Mouse (Mus musculus) adrenal gland, adult 18-20 months (tissue): ENCODE results near the gene Meis2. TPM values are rescaled to one million over a fixed set of nuclear protein-coding genes. Genes with fewer than 3 reads are reported as not detected.

Experiments
- DNase-seq, 2 experiments: peaks; one replicate each; pipeline ENCODE4 v3.0.0; 2021 to 2022; ENCODE audit warnings: low spot score in 2 of 2
- total RNA-seq, 2 experiments: library from RNA; stranded (reverse); gene quantifications; 1 replicate in 1 of 2; 2 replicates in 1 of 2; pipeline ENCODE4 v1.2.3; 2021

The Meis2 gene
- total RNA-seq, 2 experiments from 2014 or later, result 216 to 279 TPM

DNA sequence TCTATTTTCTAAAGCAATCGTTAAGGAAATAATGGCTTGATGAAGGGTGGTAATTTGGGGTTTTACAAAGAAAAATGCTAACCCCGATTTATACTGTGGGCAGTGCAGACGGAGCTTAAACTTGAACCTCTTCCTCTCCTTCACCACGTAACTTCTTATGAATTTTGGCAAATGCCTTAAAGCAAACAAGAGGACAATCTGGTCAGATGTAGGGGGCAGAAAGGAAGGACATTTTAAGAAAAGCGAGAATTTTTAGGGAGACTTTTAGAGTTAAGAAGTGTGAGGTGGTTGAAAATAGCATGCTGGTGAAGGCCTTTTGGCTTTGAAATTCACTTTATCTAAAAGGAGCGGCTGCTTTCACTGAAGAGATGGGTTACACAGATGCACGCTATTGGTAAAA, 3.3 kb upstream of the Meis2 start:
- DNase-seq, result no peak

DNA sequence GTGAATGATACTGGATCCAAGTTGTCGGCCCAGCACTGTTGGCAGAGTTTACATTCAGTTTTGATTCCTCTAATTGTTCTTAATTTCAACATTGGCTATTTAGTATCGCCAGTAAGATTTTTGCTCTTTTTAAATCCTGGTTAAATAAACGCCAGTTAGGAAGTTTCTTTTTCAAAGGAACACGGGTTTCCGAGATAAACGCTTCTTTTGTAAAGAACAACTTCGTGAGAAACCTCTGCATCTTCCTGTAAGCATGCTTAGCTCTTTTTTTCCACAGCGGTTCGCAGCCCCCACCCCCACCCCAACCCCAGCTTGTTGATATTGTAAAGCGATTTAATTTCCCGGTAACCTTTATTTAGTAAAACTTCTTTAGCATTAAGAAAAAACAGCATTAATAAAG, 2.8 kb upstream of the Meis2 start:
- DNase-seq, result no peak

DNA sequence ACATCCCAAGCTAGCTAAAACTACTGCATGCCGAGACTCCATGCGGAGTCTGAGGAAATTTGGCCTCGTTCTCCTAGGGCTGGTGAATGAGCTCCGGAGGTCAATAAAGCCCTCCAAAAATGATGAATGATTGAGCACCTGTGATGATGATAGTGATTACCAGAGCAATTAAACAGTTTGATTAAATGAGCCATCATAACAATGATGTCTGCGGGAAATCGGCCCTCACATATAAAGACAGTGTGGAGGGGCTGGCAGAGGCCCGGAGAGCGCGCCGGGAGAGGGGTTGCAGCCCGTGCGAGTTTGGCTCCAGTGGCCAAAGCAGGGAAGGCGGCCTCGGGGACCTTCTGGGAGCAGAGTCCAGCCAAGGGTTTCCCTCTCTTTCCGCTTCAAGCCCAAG, 2.1 kb upstream of the Meis2 start:
- DNase-seq, result no peak

DNA sequence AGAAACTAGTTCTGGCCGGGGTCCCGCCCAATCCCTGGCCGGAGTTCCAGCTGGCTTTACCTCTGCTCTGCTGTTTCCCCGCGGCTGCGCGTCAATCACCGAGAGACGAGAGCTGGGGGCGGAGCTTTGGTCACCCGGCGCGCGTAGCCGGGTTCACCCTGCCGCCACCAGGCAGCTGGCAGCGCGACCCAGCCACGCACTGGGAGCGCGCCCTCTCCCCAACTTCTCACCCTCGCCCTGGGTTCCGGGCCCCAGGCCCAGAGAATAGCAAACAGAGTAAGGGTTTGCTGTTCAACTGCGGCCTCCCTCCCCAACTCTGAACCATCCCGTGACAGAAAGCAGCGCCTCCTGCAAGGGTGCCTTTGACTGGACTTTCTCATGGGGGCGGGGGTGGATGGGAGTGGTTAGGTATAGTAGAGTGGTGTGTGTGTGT, 1.4 kb upstream of the Meis2 start:
- peak; percentile 83 to 89 for DNase-seq

DNA sequence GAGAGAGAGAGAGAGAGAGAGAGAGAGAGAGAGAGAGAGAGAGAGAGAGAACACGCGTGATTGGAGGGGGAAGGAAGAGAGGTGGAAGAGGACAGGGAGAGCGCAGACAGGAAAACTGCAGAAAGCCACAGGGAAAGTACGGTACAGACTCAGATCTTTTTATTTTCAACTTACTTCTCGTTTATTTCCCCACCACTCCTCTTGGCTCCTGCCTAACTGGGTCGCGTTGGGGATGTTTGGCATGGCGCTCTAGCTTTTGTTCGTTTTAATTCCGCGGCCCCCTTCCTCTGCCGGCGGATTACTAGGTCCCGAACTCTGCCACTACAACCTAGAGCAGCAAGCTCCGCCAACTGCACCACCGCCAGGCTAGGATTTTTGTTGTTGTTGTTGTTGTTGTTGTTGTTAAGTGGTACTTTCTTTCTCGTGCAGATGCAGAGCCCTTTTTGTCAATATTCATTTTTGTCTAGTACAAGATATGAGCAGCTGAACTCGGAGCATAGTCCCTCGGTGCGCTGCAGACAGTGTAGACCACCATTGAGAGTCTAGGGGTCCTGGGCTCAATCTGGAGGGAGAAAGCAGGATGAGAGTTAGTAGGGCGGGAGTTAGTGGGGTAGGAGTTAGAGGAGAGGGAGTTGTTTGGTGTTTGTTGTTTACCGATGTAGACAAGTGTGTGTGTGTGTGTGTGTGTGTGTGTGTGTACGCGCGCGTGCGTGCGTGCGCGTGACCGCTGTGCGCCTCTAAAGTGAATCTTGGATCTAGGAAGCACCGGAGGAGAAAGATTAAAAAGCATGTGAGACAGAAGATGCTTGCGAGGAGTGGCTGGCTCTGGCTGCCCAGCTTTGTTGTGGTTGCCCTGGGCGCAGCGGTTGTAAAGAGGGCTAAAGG, 660 bp upstream of the Meis2 start:
- DNase-seq, result no peak

DNA sequence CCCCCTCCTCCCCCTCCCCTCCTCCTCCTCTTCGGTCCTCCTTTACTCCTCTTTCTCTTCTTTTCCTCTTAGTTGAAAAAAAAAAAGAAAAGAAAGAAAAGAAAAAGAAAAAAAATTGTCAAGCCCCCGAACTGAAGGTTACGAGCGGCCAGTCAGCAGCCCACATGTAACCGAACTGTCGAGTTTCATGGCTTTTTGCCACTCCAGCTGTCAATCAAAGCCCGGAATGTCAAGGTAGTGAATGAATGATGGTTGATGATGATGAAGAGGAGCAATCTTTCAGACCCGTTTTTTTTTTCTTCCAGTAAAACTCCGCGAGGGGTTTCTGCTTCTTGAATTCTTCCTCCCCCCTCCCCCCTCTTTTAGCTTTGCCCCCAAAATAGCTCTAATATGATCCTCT, 582 bp downstream of the Meis2 start:
- no peak for DNase-seq

DNA sequence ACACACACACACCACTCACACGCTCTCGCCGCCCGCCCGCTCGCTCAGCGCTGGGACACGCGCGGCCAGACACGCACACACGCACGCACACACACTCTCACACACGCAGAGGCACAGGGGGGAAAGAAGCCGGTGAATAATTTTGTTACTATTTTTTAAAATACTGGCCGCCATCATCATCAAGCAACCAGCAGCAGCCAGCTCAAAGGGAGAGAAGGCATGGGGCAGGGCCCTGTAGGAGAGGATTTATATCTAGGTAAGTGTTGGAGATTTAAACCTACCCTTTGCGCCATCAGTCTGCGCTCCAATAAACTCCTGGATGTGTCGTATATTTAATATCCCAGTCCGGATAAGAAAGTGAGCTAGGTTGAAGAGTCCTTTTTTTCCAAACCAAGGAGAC, 1.1 kb downstream of the Meis2 start:
- DNase-seq, result no peak

DNA sequence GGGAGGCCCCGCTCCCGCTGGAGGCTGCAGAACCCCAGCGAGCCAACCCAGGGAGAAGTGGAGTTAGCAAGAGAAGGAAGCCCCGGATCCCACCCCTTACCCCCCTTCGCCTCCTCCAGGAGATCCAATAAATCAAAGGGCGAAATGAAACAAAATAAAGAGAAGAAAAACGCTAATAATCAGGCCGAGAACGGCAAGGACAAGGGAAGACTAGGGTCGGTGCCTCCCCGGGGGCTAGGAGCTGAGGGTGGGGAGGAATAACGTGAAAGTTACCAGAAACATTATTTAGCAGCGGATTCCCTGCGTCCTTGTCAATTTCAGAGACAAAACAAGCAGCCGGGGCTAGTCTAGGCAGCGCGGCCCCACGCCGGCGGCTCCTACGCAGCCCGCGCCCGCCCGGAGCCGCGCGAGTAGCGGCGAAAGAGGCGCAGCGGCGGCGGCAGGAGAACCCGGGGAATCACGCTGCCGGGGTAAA, 1.8 kb downstream of the Meis2 start:
- DNase-seq, result no peak

DNA sequence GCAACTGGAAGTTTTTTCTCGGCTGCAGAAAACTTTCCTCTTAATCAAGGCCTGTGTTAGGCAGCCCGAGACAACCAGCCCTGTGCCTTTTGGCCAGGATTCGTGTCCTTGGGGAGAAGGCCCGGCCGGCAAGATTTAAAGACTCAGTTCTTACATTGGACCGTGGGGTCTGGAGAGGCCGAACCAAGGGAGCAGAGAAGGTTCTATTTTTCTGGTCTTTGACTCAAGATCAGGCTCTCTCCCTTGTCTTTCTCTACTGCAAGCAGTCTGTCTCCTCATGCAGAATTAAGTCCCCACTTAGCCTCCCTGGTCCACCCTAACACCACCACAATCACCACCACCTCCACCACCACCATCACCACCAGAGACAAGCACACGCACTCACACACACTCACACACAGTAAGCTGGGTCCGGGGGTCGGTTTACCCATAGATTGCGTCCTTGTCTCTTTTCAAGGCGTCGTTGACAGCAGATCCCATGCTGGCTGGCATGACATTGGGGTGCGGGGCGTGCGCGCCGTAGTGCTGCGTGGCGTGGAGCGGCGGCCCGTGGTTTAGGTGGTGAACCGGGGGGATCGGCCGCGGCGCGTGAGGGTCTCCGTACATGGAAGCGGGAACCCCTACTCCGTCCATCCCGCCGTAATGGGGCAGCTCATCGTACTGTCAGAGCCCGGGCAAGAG, 2.7 kb downstream of the Meis2 start:
- no peak for DNase-seq

DNA sequence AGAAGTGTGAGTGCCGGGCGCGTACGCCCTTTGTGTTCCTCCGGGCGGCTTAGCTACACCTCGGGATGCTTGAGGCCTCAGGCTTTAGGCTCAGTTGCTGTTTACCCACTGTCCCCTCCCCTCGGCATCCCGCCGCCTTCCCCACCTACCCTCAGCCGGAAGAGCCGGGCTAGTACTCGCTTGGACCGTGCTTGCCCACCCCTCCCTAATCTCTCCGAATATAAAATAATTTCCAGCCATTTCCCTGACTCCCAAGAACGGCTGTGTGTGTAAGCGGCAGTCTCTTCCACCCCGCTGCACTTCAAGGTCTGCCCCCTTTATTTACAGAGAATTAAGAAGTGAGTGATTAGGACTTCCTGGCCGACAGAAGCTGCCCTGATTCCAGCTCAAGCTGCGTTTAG, 3.4 kb downstream of the Meis2 start:
- DNase-seq, result no peak

DNA sequence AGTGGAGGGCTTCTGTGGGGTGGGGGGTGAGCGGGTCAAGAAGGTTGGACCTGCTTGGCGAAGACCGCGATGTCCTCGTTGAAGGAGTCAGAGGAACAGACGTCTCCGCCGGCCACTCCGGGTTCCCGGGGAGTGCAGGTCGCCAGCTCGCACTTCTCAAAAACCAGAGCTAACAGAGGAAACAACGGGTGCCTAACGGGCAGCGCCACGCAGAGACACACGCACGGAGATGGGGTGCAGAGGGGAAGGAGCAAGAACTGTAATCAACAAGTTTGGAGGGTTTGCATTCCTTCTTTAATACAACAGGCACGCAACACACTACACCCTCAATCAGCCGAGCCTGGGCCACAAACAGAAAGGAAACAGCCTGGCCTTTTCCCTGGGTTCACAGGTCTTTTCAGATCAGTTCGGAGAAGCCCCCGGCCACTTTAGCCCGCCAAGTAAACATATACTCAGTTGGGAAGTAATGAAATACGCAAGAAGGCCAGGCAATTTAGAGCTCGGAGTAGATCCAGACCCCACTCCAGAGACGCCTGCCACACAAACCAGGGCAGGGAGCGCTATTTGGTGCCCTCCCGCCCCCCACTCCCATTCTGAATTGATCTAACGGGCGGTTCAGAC, 4.1 kb downstream of the Meis2 start:
- DNase-seq, result no peak

DNA sequence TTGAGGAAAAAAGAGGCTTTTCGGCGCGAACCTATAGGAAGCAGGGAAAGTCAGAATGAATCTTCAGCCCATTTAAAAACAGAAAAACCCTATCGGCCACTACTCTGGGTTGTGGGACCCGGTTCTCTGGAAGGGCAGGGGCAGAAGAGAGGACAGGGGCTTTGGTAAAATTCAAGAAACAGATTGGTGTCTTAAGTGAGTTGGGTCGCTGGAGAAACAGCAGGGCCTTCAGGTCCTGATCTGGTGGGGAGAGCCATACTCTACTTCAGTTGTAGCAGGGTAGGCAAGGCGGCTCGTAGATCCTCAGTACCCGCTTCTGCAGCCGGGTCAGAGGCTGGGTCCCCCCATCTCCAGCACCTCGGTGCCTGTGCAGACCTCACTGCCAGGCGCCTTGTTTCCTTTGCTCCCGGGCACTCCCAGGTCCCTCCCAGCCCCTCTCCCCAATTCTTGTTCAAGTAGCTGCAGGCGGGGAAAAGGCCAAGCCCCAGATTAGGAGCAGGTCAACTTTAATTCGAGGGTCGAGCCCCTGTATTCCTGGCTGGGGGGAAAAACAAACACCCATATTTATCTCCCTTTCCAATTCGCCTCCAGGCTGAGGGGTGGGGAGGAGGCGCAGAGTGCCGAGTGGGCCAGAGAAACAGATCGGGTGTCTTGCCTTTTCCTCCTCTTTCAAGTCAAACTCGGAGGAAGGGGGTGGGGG, 4.8 kb downstream of the Meis2 start:
- no peak for DNase-seq

DNA sequence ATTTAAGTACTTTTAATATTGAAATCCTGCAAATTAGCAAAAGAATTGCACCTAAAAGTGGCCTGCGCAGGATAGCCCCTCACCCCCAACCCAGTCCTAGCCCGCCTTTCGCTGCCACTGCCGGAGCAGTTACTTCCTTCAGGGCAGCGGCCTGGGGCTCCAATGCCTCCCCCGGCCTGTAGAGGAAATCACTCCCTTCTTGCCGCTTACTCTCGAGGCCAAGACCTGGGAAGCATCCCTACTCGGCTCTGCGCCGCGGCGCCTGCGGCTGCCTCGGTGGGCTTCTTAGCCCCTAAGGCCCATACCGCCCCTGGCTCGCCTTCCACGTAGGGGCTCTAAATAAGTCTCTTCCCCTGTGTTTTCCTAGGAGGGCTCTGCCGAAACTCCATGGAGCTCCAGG, 5.4 kb downstream of the Meis2 start:
- DNase-seq, result no peak

DNA sequence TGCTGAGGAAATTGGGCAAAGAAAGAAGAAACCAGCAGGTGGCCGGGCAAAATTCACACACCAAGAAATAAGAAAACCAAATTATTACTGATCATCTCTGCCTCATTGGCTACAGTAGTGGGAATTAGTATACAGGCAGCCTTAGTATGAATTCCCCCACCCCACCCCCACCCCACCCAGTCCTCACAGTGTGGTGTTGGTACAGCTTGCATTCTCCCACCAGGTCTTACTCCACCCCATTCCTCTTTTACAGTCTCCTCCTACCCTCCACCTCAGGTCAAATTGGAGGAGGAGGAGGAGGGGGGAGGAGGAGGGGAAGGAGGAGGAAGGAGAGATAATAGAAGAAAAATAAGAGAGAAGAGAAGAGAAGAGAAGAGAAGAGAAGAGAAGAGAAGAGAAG, 6.0 kb downstream of the Meis2 start:
- no peak for DNase-seq

DNA sequence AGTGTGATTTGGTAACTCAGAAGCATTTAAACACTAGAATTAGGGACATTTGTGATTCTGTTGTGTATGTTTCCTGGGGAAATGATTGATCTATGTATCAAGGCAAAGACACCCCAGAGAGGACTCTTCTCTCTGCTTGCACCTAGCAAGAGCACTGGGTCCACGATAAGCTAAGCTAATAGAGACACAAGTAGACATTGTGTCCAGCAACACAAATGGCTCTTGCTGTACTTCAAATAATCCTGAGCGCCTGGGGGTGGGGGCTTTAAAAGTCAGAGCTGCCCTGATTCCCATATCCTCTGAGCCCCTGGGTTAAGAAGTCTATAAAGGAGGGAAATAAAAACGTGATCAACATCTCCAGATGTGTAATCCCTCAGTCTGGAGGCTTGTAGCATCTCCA, 6.6 kb downstream of the Meis2 start:
- no peak for DNase-seq

DNA sequence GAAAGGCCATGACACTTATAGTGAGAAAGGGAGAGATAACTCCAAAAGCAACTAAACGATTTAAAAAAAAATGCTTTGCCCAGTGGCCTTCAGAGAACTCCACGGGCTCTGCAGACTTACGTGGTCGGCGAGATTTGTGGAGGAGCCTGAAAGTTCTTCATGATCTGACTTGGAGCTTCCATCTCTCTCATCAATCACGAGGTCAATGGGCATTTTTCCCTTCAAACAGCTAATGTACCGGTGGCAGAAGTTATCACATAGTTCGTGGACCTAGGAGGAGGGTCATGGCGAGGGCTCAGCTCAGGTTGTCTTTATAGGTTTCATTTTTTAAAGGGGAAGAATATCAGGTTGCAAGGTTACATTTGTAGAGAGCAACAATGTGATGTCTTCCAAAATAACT, 7.1 kb downstream of the Meis2 start:
- DNase-seq, result no peak

DNA sequence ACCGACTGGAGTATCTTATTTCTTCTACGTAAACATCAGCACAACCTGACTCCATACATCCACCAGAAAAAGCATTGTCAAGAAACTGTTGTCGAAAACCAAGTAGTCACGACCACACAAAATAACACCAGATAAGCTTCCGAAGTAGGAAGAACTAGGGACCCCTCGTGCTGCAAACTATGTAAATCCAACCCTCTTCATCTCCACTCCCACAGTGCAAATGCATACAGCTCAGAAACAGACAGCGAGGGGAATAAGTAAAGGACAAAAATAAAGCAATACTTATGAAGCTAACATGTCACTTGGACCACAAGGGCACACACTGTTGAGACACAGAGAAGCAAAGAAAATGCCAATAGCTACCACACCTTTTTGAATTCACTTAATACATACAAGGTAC, 8.8 kb downstream of the Meis2 start:
- DNase-seq, result no peak

DNA sequence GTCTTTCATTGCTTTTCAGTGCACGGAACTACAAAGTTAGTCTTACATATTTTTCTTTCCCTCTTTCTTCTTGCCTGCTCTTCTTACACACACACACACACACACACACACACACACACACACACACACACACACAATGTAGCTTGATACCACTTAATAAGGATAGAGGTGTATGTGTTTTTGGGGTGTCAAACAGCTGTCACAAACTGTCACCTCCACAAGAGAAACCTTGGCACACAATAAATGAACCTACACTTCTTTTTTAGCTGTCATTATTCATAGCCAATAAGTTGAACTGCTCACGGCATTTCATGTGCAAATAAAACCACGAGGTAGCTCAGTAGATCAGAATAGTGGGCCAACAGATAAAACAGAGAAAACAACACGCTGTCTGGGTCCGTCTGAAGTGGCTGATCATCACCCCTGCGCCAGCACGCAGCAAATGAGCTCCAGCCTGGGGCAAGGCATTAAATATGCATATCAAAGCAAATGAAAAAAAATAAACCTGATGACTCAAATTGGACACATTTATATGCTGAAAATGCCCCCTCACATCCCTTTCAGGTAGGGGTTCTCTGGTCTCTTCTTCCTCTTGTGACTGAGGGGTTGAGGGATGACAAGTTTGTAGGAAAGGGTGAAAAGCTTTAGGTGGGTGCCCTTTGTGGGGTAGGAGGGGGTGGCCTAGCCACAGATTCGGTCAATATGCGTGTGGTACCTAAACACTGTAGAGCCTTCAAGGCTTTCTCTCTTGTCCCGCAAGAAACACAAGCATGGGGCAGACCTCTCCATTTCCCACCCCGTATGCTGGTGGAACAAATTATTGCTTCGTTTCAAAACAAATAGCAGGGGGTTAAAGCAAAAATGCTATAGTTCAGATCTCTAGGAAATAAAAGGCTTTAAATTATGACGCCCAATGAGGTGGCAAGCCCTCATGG, 9.7 kb downstream of the Meis2 start:
- DNase-seq, result no peak

DNA sequence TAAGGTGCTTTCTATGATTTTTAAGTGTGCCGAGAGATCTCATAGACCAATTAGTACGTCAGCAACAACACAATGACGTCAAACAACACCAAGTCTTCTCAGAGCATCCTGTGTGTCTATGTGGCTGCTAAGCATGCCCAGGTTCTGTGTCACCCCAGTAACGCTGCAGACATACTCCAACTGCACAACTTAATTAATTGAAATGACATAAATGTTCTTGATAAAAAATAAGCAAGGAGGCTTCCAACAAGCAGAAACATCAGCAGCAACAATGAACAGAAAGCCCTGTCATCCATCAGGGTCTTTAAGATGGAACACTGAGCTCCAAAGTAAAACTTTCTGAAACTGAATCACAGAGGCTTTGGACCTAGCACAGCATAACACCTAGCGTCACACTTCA, 11.7 kb downstream of the Meis2 start:
- DNase-seq, result no peak

DNA sequence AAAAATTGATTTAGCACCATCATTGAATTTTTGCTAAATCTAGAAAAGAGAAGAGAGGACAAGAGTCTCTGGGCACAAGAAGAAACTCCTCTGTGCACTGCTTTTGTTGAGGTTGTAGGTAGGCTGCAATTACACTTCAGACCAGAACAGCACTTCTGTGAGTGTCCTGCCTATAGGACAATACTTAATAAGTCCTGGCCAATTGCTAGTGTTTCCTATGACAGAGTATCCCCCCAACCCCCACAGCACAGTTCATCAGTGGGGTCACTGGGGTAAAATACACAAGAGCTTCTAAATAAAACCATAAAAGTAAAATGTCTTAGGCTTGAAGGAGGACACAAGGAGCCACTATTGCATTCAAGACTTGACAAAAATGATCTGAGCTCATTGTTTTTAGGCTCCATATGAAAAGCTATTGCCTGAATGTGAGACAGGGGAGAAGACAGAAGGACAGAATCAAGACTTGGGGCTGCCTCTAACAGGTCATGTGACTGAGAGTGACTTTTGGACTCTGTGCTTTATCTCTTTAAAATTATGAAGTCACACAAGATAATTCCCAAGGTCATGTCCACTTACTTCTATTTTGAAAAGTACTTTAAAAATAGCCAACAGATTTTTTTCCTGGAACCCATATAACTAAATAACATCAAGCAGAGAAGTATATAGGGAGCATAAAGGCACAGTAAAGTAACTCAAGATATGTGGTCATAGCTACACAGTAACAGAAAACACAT, 12.8 kb downstream of the Meis2 start:
- DNase-seq, result no peak
